Mouse (Mus musculus) stomach, postnatal 0 days (tissue): ENCODE results near the gene Mcfd2. TPM values are rescaled to one million over a fixed set of nuclear protein-coding genes. Genes with fewer than 3 reads are reported as not detected.

ENCODE experiments used
- ATAC-seq: fragments of 200-750 bp; cut with Nextera tagmentation; 2 replicates; pipeline ENCODE4 v1.8.0; 2017; ENCODE audit not compliant: low FRiP score, low TSS enrichment
- DNase-seq: peaks from one replicate; pipeline ENCODE4 v3.0.0-alpha.2; 2016; ENCODE audit warnings: low spot score
- H3K27ac ChIP-seq: fragments of 300-500 bp; sonication (generic); replicated peaks from 2 replicates; pipeline ENCODE4 v1.5.1; 2014; ENCODE audit warnings: mild to moderate bottlenecking, control low read depth
- H3K27me3 ChIP-seq: fragments of 300-500 bp; sonication (generic); 2 replicates; pipeline ENCODE4 v1.6.1; 2014; ENCODE audit warnings: low read length; ENCODE audit not compliant: control insufficient read depth, insufficient read depth
- H3K36me3 ChIP-seq: fragments of 300-500 bp; sonication (generic); 2 replicates; pipeline ENCODE4 v1.6.1; 2014; ENCODE audit warnings: low read length, mixed read lengths; ENCODE audit not compliant: control insufficient read depth, insufficient read depth
- H3K4me1 ChIP-seq: fragments of 300-500 bp; sonication (generic); replicated peaks from 2 replicates; pipeline ENCODE4 v1.6.1; 2014; ENCODE audit warnings: antibody characterized with exemption; ENCODE audit not compliant: control insufficient read depth, insufficient read depth
- H3K4me2 ChIP-seq: fragments of 300-500 bp; sonication (generic); replicated peaks from 2 replicates; pipeline ENCODE4 v1.6.1; 2014; ENCODE audit warnings: low read depth, mild to moderate bottlenecking, control low read depth, moderate library complexity
- H3K4me3 ChIP-seq: fragments of 300-500 bp; sonication (generic); 2 replicates; pipeline ENCODE4 v1.5.1; 2014; ENCODE audit warnings: low read depth, low read length, control low read depth
- H3K9ac ChIP-seq: fragments of 300-500 bp; sonication (generic); 2 replicates; pipeline ENCODE4 v1.6.1; 2014; ENCODE audit warnings: mild to moderate bottlenecking, low read length, control low read depth, mixed read lengths
- H3K9me3 ChIP-seq: fragments of 300-500 bp; sonication (generic); 2 replicates; pipeline ENCODE4 v1.6.1; 2016; ENCODE audit warnings: low read length; ENCODE audit not compliant: control insufficient read depth
- CTCF ChIP-seq: IDR thresholded peaks from 2 replicates; pipeline ENCODE4 v1.5.1; 2016; ENCODE audit warnings: antibody characterized with exemption, low read depth, mild to moderate bottlenecking, moderate library complexity
- EP300 ChIP-seq: optimal IDR thresholded peaks from 2 replicates; pipeline ENCODE3; 2016; ENCODE audit warnings: antibody characterized with exemption
- WGBS: fragments of 180-500 bp; shearing (Covaris S2); extraction: QIAGEN DNeasy Blood & Tissue Kit; methylation state at CpG from one replicate; pipeline ENCODE4 v1.1.7; 2014; 5-methylcytosine and 5-hydroxymethylcytosine counted together
- polyA plus RNA-seq: library from polyadenylated mRNA; unstranded; fragments of >200 nt; fragmentation: Nextera tagmentation; extraction: Ambion mirVana; gene quantifications from 2 replicates; pipeline ENCODE4 v1.2.1, GENCODE M21; 2015

Gene Mcfd2
- polyA plus RNA-seq: 80.4 and 84.4 TPM in 2 replicates

DNA sequence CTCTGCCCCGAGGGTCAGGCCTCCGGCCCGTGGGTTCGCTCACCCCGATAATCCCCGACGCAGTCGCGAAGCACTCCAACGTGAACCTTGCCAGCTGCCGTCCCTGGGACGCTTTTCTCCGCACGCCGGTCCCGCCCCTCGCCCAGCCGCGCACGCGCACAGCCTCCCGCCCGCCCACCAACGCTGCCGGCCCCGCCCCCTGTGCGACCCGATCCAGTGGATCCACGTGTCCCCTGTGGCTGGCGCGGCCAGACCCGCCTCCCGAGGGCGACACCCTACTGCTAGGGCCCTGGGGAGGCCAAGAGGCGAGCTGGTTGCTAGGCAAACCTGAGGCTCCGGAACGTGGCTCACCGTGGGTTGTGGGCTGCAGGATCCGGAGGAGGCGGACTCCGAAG lies at the start of gene Mcfd2:
Mcfd2 (minus strand) TSS at position 144 of the 395 bp plus-strand sequence.
- Histone ChIP-seq H3K27ac (peak within 1 kb of the TSS; percentile 69), H3K36me3 (peaks cover 2% of the 10 kb centered on the region; the same call in 1 of the 2 replicates), H3K27me3 (no peaks in the 10 kb centered on the region), H3K4me2 (peak within 1 kb of the TSS; percentile 71), H3K9ac (peak within 1 kb of the TSS; percentile 80), H3K4me1 (peaks cover 8% of the 10 kb centered on the region; the same call in 1 of the 2 replicates), H3K4me3 (peak within 1 kb of the TSS; percentile 72), H3K9me3 (no peaks in the 10 kb centered on the region)
- whole genome bisulfite sequencing: under 1% methylated on average over 36 of the region's 41 CpGs
- peak; percentile 63 for TF ChIP-seq CTCF
- no peak for TF ChIP-seq EP300
- ATAC-seq (peak; percentile 97), DNase-seq (peak; percentile 99)

DNA sequence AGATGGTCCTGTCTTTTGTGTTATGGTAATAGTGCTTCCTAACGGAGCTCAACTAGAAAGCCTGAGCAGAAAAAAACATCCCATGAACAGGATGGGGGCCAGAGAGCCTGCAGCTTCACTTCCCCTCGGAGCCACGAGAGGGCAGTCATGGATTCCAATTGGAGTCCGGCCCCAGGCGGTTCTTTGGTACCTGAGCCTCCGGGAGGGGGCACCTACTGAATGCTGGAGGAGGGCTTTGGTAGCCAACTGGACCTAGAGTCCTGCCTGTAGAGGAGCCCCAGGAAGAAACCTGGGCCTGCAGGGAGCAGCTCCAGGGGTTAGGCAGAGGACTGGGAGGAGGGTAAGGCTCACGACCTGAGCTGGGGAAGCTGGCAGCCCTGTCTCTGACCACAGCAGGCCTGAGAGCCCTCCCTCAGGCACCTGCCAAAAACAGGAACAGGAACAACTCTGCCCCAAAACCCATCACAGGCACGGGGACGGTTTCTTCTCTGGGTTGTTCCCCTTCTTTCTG lies 49.3 kb upstream of the Mcfd2 start:
- H3K4me2 ChIP-seq: peak overlapping the region; percentile 29; the same call in 1 of the 2 replicates
- H3K4me1 ChIP-seq: peaks cover 10% of the 10 kb centered on the region
- no peaks in the 10 kb centered on the region for H3K27me3 ChIP-seq
- no peak overlapping the region for H3K27ac ChIP-seq
- TF ChIP-seq EP300: no peak
- TF ChIP-seq CTCF: peak; percentile 98
- DNase-seq (peak; percentile 92), ATAC-seq (peak; percentile 65)
- no peak overlapping the region for H3K4me3 ChIP-seq
- no peak overlapping the region for H3K9ac ChIP-seq
- 11% methylated on average over 9 of the region's 9 CpGs for WGBS
- no peaks in the 10 kb centered on the region for H3K9me3 ChIP-seq
- no peaks in the 10 kb centered on the region for H3K36me3 ChIP-seq

DNA sequence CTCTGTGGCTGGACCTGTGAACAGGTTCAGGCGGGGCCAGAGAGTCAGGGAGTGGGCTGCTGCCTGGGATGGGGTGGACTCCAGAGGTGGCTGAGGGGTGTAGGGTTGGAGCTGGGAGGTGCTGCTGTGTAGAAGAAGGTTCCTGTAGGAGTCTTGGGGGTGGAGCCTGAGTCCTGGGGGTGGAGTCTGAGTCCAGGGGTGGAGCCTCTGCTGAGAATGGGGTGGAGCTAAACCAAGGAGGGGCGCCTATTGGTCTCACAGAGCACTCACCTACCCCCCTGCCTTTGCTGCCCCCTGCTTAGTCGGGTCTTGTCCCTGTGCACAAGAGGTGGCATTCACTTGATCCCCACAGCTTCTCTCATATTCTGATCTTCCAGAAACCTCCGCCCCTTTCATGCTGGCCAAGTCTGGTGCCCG lies 48.8 kb upstream of the Mcfd2 start:
- WGBS: 54% methylated on average over 5 of the region's 5 CpGs
- Histone ChIP-seq H3K4me3 (no peak overlapping the region), H3K27me3 (no peaks in the 10 kb centered on the region), H3K9me3 (no peaks in the 10 kb centered on the region), H3K27ac (0 out of 2 replicates have a peak overlapping the region, but pooled peaks have one; percentile 13), H3K9ac (peak overlapping the region; percentile 27; the same call in 1 of the 2 replicates), H3K36me3 (no peaks in the 10 kb centered on the region), H3K4me1 (peaks cover 10% of the 10 kb centered on the region), H3K4me2 (no peak overlapping the region)
- DNase-seq (peak; percentile 75), ATAC-seq (peak; percentile 74)
- TF ChIP-seq CTCF (no peak), EP300 (no peak)

DNA sequence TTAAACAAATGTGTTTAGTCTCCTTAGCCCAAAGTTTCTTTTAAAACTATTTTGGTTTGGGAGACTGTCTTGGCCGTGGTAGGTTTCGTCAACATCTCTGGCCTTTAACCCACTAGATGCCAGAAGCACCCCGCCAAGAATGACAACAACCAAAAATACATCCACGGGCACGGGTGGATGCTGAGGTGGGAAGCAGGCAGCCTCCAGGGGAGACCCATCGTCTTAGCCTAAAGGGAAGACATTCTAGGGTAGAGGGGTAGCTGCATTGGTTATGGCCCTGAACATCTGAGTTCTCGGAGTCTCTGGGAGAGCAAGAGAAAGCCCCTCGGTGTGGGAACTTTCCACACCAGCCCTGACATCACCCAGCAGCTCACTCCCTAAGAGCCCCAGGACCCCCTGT lies 48.4 kb upstream of the Mcfd2 start:
- Histone ChIP-seq H3K9ac (peak overlapping the region; percentile 27; the same call in 1 of the 2 replicates), H3K4me1 (peaks cover 10% of the 10 kb centered on the region), H3K9me3 (no peaks in the 10 kb centered on the region), H3K4me3 (no peak overlapping the region), H3K27me3 (no peaks in the 10 kb centered on the region), H3K4me2 (no peak overlapping the region), H3K36me3 (no peaks in the 10 kb centered on the region), H3K27ac (peak overlapping the region; percentile 13; the same call in 1 of the 2 replicates)
- WGBS: 70% methylated on average over 8 of the region's 8 CpGs
- DNase-seq: no peak
- ATAC-seq: no peak
- no peak for TF ChIP-seq CTCF
- TF ChIP-seq EP300: no peak

DNA sequence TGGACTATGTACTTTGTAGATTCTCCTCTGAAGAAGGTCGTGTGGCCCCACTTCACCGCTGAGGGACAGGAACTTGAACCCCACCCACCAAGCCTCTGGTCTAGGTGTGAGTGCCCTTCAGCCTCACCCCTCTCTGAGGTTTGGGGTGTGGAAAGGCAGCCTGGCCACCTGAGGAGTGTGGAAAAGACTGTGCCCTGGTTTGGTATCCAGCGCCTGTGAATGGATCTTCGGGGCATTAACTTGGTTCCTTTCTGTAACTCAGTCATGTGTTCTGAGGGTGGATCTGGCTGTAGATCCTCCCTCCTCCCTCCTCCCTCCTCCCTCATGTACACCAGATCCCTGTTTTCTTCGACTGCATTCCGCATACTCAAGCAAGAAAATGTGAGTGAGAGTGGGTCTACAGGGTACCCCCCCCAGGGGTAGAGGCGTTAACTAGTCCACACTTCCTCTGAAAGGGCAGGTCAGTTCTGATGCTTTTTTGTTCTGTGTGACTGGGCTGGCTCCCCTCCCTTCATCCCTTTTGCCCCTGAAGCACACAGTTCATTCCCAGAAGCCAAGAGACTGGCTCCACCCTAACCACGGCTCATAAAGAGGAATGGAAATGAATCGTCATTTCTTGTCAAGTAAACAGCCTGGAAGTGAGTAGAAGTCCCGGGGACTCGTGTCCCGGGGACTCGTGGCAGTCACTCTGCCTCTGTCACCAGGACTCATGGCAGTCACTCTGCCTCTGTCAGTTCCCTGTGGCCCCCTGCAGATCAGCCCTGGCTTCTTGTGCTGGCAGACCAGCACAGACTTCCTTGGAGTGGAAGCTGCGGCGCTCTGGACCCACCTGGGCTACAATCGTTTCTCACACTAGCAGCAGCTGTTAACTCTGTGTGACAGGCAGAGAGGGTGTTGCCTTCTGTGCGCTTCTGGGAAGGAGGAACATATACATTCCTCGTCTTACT lies 47.5 kb upstream of the Mcfd2 start:
- ATAC-seq: peak; percentile 45
- TF ChIP-seq EP300 (no peak), CTCF (no peak)
- no peak overlapping the region for H3K4me3 ChIP-seq
- H3K4me2 ChIP-seq: peak overlapping the region; percentile 34; the same call in 1 of the 2 replicates
- H3K9ac ChIP-seq: peak overlapping the region; percentile 45; the same call in 1 of the 2 replicates
- H3K36me3 ChIP-seq: no peaks in the 10 kb centered on the region
- peak overlapping the region; percentile 75 for H3K27ac ChIP-seq
- no peaks in the 10 kb centered on the region for H3K9me3 ChIP-seq
- 26% methylated on average over 18 of the region's 18 CpGs for WGBS
- H3K4me1 ChIP-seq: peaks cover 10% of the 10 kb centered on the region
- H3K27me3 ChIP-seq: no peaks in the 10 kb centered on the region
- no peak for DNase-seq

DNA sequence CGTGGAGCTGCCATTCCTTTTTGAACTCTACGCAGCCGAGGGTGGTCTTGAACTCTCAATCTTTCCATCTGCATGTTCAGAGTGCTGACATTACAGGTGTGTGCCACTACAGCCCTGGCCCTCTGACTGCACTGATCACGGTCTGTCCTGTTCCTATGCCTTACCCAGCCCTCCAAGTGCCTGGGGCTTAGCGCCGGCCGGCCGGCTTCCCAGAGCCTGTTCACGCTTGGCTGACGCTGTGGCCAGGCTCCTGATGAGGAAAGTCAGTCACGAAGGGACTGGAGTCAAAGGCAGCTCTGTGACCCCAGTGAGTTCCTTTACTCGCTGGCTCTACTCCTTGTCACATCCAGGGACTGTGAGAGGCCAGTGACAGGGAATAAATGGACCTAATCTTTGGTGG lies 46.6 kb upstream of the Mcfd2 start:
- Histone ChIP-seq H3K9ac (no peak overlapping the region), H3K36me3 (no peaks in the 10 kb centered on the region), H3K27ac (peak overlapping the region; percentile 75; the same call in 1 of the 2 replicates), H3K4me3 (no peak overlapping the region), H3K4me2 (no peak overlapping the region), H3K27me3 (no peaks in the 10 kb centered on the region), H3K4me1 (peaks cover 10% of the 10 kb centered on the region), H3K9me3 (no peaks in the 10 kb centered on the region)
- DNase-seq (no peak), ATAC-seq (no peak)
- no peak for TF ChIP-seq EP300
- no peak for TF ChIP-seq CTCF
- WGBS: 74% methylated on average over 12 of the region's 12 CpGs
